Mouse (Mus musculus) midbrain, embryonic 14.5 days (tissue): Measurements from ENCODE around the gene Entr1. TPM values are rescaled to one million over a fixed set of nuclear protein-coding genes. Genes with fewer than 3 reads are reported as not detected.
"Not testable (repeated sequence)": the region's sequence is repeated elsewhere in the genome, so short reads cannot be mapped to it uniquely, and the experiment has no call there.

Experiments
- ATAC-seq: fragments of 200-750 bp; cut with Nextera tagmentation; 2 replicates; pipeline ENCODE4 v1.8.0; 2017; ENCODE audit warnings: moderate number of reproducible peaks, moderate library complexity; ENCODE audit not compliant: low FRiP score, low TSS enrichment
- DNase-seq: peaks from one replicate; pipeline ENCODE4 v3.0.0-alpha.2; 2015
- H3K27ac ChIP-seq: fragments of 300-500 bp; sonication (generic); replicated peaks from 2 replicates; pipeline ENCODE4 v1.5.1; 2014; ENCODE audit warnings: mild to moderate bottlenecking, low read depth, low read length, moderate library complexity
- H3K27me3 ChIP-seq: fragments of 300-500 bp; sonication (generic); 2 replicates; pipeline ENCODE4 v1.6.1; 2014; ENCODE audit warnings: low read length, control low read depth, mixed read lengths; ENCODE audit not compliant: control insufficient read depth, insufficient read depth
- H3K36me3 ChIP-seq: fragments of 300-500 bp; sonication (generic); 2 replicates; pipeline ENCODE4 v1.6.1; 2014; ENCODE audit warnings: low read length, control low read depth; ENCODE audit not compliant: control insufficient read depth, insufficient read depth
- H3K4me1 ChIP-seq: fragments of 300-500 bp; sonication (generic); 2 replicates; pipeline ENCODE4 v1.6.1; 2014; ENCODE audit warnings: mild to moderate bottlenecking, antibody characterized with exemption, low read length, control low read depth; ENCODE audit not compliant: control insufficient read depth, insufficient read depth
- H3K4me2 ChIP-seq: fragments of 300-500 bp; sonication (generic); 2 replicates; pipeline ENCODE4 v1.6.1; 2014; ENCODE audit warnings: mild to moderate bottlenecking, low read length, moderate library complexity
- H3K4me3 ChIP-seq: fragments of 300-500 bp; sonication (generic); replicated peaks from 2 replicates; pipeline ENCODE4 v1.5.1; 2014; ENCODE audit warnings: low read depth, low read length
- H3K9ac ChIP-seq: fragments of 300-500 bp; sonication (generic); replicated peaks from 2 replicates; pipeline ENCODE4 v1.6.1; 2014; ENCODE audit warnings: mild to moderate bottlenecking, low read length, moderate library complexity
- H3K9me3 ChIP-seq: fragments of 300-500 bp; sonication (generic); 2 replicates; pipeline ENCODE4 v1.6.1; 2016; ENCODE audit warnings: low read length, control low read depth, mixed read lengths; ENCODE audit not compliant: control insufficient read depth
- WGBS: fragments of 180-500 bp; shearing (Covaris S2); extraction: QIAGEN DNeasy Blood & Tissue Kit; methylation state at CpG from one replicate; pipeline ENCODE4 v1.1.7; 2014; 5-methylcytosine and 5-hydroxymethylcytosine counted together
- polyA plus RNA-seq: library from polyadenylated mRNA; unstranded; fragments of >200 nt; fragmentation: Nextera tagmentation; extraction: Ambion mirVana; gene quantifications from 2 replicates; pipeline ENCODE4 v1.2.1, GENCODE M21; 2014

Gene Entr1
- polyA plus RNA-seq, 1 experiment from 2014 or later: 143 TPM

DNA sequence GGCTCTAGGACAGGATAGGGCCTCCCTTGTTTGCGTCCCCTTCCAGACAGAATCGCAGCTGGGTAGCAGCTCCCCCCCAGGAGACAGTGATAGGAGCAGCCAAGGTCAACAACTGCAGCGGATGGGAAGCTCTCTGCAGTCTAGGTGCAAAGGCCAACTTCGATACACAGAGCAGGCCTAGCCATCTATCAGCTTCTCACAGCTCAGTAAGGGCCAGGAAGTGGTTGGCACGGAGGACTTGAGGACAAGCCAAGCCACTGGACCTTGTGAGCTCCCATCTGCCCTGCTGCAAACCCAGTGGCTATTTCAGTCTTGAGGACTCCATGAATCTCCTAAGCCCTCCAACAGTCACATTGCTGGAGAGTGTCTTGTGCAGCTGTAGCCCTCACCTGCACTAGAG lies 10.5 kb upstream of the Entr1 start:
- 90% methylated on average over 5 of the region's 5 CpGs for WGBS

GRCm38 (mm10) chr2:26398978-26399377 lies 9.9 kb upstream of the Entr1 start:
- Histone ChIP-seq H3K27me3 (no peaks in the 10 kb centered on the region), H3K4me3 (no peak overlapping the region), H3K9ac (no peak overlapping the region), H3K4me1 (no peaks in the 10 kb centered on the region), H3K9me3 (no peaks in the 10 kb centered on the region), H3K36me3 (peaks cover 88% of the 10 kb centered on the region), H3K4me2 (no peak overlapping the region), H3K27ac (no peak overlapping the region)
- DNase-seq (no peak), ATAC-seq (no peak)
- WGBS: 92% methylated on average over 8 of the region's 8 CpGs

More for the DNA sequence above, 10.5 kb upstream of the Entr1 start:
- H3K4me2 ChIP-seq: no peak overlapping the region
- DNase-seq (no peak), ATAC-seq (no peak)
- H3K9me3 ChIP-seq: no peaks in the 10 kb centered on the region
- peaks cover 81% of the 10 kb centered on the region for H3K36me3 ChIP-seq
- H3K9ac ChIP-seq: no peak overlapping the region
- no peaks in the 10 kb centered on the region for H3K27me3 ChIP-seq
- H3K27ac ChIP-seq: no peak overlapping the region
- H3K4me3 ChIP-seq: no peak overlapping the region
- H3K4me1 ChIP-seq: no peaks in the 10 kb centered on the region

GRCm38 (mm10) chr2:26391617-26392016 lies 2.5 kb upstream of the Entr1 start:
- H3K27ac ChIP-seq: no peak overlapping the region
- no peak overlapping the region for H3K4me3 ChIP-seq
- H3K4me2 ChIP-seq: no peak overlapping the region
- peaks cover 77% of the 10 kb centered on the region for H3K36me3 ChIP-seq
- no peaks in the 10 kb centered on the region for H3K9me3 ChIP-seq
- H3K4me1 ChIP-seq: peaks cover 12% of the 10 kb centered on the region
- no peak overlapping the region for H3K9ac ChIP-seq
- ATAC-seq: no peak
- no peak for DNase-seq
- WGBS: 94% methylated on average over 6 of the region's 6 CpGs
- no peaks in the 10 kb centered on the region for H3K27me3 ChIP-seq

- no peaks in the 10 kb centered on the region for H3K9me3 ChIP-seq
- no peak overlapping the region for H3K27ac ChIP-seq
- peaks cover 12% of the 10 kb centered on the region for H3K4me1 ChIP-seq
- H3K4me2 ChIP-seq: peak overlapping the region; percentile 27; the same call in 1 of the 2 replicates
- 87% methylated on average over 3 of the region's 3 CpGs for WGBS
- no peak for DNase-seq
- ATAC-seq: no peak
- H3K36me3 ChIP-seq: peaks cover 77% of the 10 kb centered on the region
- no peaks in the 10 kb centered on the region for H3K27me3 ChIP-seq
- H3K4me3 ChIP-seq: no peak overlapping the region
- H3K9ac ChIP-seq: no peak overlapping the region
These were observed 1.8 kb upstream of the Entr1 start for GRCm38 (mm10) chr2:26390954-26391353.

DNA sequence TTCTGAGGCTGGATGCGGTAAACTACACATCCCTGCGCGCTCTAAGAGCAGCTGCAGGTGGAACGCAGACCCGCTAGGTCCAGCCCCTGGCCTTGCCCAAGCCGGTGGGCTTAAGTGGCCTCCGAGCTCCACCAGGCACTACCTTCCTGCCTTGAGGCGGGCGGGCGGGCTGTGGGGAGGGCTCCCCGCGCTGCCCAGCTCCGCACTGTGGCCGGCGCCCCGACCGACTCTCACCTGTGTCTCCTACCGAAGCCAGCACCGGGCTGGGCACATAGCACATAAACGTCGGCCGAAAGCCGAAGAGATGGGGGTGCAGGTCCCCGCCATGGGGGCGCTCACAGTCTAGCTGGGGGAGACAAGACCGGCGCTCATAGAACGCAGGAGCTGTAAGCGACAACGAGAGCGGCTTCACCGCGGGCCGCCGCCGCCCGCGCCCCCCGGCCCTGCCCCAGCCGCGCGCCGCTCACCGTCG lies 398 bp downstream of the Entr1 start:
- Histone ChIP-seq H3K4me3 (peak overlapping the region; percentile 97), H3K4me1 (peaks cover 12% of the 10 kb centered on the region), H3K9ac (peak overlapping the region; percentile 92), H3K9me3 (no peaks in the 10 kb centered on the region), H3K27ac (peak overlapping the region; percentile 77), H3K27me3 (no peaks in the 10 kb centered on the region), H3K36me3 (peaks cover 77% of the 10 kb centered on the region), H3K4me2 (peak overlapping the region; percentile 98)
- ATAC-seq (peak; percentile 57), DNase-seq (peak; percentile 18)
- WGBS: under 1% methylated on average over 44 of the region's 45 CpGs

DNA sequence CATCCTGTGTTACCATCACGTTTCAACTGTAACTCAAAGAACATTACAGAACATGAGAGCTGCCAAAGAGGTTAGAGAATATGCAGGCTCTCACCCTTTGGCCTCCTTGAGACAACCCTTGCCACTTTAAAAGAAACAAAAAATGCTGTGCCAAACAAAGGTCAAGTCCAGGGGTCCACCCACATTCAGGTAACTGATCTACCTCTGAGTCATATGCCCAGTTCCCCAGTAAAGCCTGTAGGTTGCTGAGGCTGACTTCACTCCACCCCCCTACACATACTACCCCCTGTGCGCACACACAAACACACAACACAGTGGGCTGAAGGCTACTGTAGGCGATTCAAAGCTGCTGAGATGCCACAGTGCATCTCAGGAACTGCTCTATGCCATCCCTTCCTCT lies 1.4 kb downstream of the Entr1 start:
- peak overlapping the region; percentile 97; the same call in 1 of the 2 replicates for H3K4me3 ChIP-seq
- ATAC-seq (no peak), DNase-seq (no peak)
- H3K27me3 ChIP-seq: no peaks in the 10 kb centered on the region
- H3K9ac ChIP-seq: no peak overlapping the region
- H3K27ac ChIP-seq: no peak overlapping the region
- WGBS: 94% methylated on average over 3 of the region's 3 CpGs
- no peaks in the 10 kb centered on the region for H3K9me3 ChIP-seq
- peaks cover 77% of the 10 kb centered on the region for H3K36me3 ChIP-seq
- peaks cover 12% of the 10 kb centered on the region for H3K4me1 ChIP-seq
- H3K4me2 ChIP-seq: peak overlapping the region; percentile 98

DNA sequence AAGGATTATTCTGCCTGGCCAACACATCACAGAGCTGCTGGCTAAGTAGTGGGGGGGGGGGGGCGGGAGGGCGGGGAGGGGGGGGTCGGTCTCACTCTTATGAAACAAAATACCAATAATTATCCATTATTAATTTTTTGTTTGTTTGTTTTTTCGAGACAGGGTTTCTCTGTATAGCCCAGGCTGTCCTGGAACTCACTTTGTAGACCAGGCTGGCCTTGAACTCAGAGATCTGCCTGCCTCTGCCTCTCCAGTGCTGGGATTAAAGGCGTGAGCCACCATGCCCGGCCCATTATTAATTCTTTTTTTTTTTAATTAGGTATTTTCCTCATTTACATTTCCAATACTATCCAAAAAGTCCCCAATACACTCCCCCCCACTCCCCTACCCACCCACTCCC lies 8.2 kb downstream of the Entr1 start:
- Histone ChIP-seq H3K36me3 (peaks cover 71% of the 10 kb centered on the region), H3K4me2 (peak overlapping the region; percentile 91), H3K27ac (peak overlapping the region; percentile 70; the same call in 1 of the 2 replicates), H3K4me3 (peak overlapping the region; percentile 77), H3K9ac (peak overlapping the region; percentile 78)
- not testable (repeated sequence) for H3K4me1 ChIP-seq, H3K27me3 ChIP-seq, DNase-seq, H3K9me3 ChIP-seq, ATAC-seq
- WGBS: 31% methylated on average over 6 of the region's 6 CpGs

DNA sequence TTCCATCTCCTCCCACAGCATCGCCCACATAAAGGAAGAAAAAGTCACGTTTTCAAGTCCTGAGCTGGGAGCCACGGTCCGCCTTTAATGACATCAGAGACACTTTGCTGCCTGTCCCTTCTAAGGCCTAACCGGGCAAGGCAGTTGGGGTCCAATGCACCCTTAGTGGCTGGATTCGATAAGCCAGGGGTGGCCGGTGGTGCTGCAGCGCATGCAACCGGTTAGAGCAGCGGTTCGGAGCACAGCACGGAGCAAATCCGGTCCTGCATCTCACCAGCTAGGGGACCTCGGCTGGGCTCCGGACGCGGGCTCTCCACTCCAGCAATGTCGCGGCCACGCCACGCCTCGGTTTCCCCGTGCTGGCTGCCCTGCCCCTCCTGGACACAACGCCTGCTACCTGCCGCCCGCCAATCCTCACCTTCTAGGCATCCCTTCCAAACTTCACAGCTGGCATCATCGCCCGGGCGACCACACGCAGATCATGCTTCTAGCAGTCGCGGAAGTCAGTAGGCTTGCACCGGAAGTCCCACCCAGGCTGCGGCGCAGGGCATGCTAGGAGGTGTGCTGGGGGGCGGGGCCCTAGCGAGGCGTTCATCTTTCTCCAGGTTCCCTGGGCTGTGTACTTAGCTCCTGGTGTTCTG lies 8.9 kb downstream of the Entr1 start, which contains the start of gene Snapc4:
TSS of gene Snapc4 (minus strand) at position 523 of the 641 bp plus-strand sequence.
- WGBS: under 1% methylated on average over 38 of the region's 38 CpGs
- Histone ChIP-seq H3K4me2 (peak within 1 kb of the TSS; percentile 91), H3K4me3 (peak within 1 kb of the TSS; percentile 77), H3K27ac (peak within 1 kb of the TSS; percentile 70; the same call in 1 of the 2 replicates), H3K27me3 (no peaks in the 10 kb centered on the region), H3K9ac (peak within 1 kb of the TSS; percentile 78), H3K4me1 (peaks cover 7% of the 10 kb centered on the region; the same call in 1 of the 2 replicates), H3K9me3 (no peaks in the 10 kb centered on the region), H3K36me3 (peaks cover 70% of the 10 kb centered on the region)
- DNase-seq: peak; percentile 94
- ATAC-seq: peak; percentile 95

DNA sequence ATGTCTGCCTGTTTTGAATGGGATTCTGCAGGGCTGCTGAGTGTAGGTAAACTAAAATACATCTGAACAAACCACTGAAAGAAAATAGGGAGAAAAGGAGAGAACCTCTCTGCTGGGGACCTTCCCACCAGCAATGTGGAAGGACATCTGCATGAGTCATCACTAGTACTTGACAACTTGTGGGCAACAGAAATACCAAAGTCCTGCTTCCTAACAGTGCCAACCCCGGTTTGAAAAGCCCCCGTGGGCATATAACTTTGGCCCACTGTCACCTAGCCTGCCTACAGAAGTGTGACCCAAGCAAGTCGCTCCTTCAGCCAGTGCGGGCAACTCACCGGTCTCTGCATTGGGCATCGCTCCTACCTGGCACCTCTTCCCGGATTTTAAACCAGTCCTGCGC lies 16.7 kb downstream of the Entr1 start:
- Histone ChIP-seq H3K36me3 (peaks cover 98% of the 10 kb centered on the region), H3K9ac (no peak overlapping the region), H3K27ac (no peak overlapping the region), H3K9me3 (no peaks in the 10 kb centered on the region), H3K27me3 (no peaks in the 10 kb centered on the region), H3K4me2 (no peak overlapping the region), H3K4me3 (no peak overlapping the region), H3K4me1 (no peaks in the 10 kb centered on the region)
- no peak for ATAC-seq
- no peak for DNase-seq
- WGBS: 96% methylated on average over 8 of the region's 8 CpGs
